Mouse (Mus musculus): ENCODE results near the gene Spock1. TPM values are rescaled to one million over a fixed set of nuclear protein-coding genes. Genes with fewer than 3 reads are reported as not detected.

Gene Spock1
- total and polyA plus RNA-seq, 2 experiments, result not detected

DNA sequence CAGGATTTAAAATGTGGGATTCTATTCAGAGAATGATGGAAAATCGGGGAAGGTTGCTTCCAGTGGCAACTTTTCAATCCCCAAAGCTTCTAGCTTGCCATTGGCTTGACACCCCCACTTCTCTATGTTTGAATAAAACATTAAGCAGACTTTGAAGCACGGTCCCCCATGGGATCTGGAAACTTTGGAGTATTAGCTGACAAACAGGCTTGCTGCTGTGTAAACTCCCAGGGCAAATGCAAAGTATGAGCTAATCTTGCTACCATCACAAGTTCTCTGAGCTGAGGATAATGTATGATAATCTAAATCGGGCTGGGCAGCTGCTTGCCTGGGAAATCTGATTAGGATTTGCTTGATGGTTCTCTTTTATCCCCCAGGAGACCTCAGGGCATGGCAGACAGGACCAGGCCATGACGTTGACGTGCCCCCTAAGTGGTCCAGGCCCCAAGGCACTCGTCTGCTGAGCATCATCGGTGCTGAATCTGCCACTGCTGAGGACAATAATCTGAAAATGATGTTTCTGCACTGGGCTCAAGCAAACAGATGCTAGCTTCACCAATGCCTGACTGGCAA, 284.1 kb downstream of the Spock1 start:
- H3K4me1 ChIP-seq (ENCODE audit: control insufficient read depth, insufficient read depth, low read length), result no peaks in the 10 kb centered on the region
- no peaks in the 10 kb centered on the region for H3K79me2 ChIP-seq (ENCODE audit: control insufficient read depth, insufficient read depth, low read length)
- H3K27ac ChIP-seq (replicated peaks; ENCODE audit: insufficient read depth, low read depth, low read length), result no peak overlapping the region
- TF ChIP-seq POLR2A (IDR thresholded peaks at IDR 0.05; ENCODE audit: extremely low read depth, insufficient read depth, low read length) (no peak), CTCF (IDR thresholded peaks at IDR 0.05; ENCODE audit: low read depth, low read length) (no peak)
- no peak overlapping the region for H3K9ac ChIP-seq (ENCODE audit: low read depth, low read length)
- no peak for DNase-seq (ENCODE audit: extremely low read depth, low read depth, low spot score)
- H3K36me3 ChIP-seq (ENCODE audit: control insufficient read depth, insufficient read depth, low read length), result no peaks in the 10 kb centered on the region
- no peaks in the 10 kb centered on the region for H3K27me3 ChIP-seq (ENCODE audit: control insufficient read depth, insufficient read depth, low read length)
- 41% methylated on average over 7 of the region's 7 CpGs for WGBS
- H3K4me3 ChIP-seq (ENCODE audit: insufficient read depth, low read depth, low read length), result no peak overlapping the region

DNA sequence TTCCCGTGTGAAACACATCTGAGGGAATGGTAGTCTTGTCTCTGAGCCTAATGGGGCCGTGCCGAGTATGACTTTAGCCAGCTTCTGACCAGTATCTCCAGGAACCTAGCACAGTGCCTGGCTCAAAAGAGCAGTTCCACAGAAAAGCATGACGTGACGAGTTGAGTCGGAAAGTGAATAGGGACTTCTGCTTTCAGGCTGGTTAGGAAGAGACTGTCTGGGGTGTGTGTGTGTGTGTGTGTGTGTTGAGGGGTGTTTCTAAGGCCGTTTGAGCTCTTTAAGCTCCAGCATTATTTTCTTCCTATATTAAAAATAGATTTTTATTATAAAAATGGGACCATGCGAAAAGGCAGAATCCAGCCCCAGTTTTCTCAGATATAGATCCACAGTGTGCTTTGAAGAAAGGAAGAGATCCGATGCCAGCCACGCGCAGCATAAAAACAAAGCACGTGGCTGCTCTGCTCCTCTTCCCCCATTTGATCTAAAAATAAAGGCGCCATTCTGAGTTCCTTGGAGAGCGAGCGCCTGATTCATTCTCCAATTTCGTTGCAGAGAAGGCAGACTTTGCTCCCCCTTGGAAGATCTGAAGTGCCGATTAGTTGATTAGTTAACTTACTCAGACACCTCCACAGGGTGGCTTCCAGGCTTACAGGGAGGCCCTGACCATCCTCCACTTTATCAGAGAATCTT, 288.9 kb downstream of the Spock1 start:
- H3K27ac ChIP-seq (replicated peaks; ENCODE audit: insufficient read depth, low read depth, low read length), result no peak overlapping the region
- no peak overlapping the region for H3K4me3 ChIP-seq (ENCODE audit: insufficient read depth, low read depth, low read length)
- DNase-seq (ENCODE audit: extremely low read depth, low read depth, low spot score), result no peak
- H3K79me2 ChIP-seq (ENCODE audit: control insufficient read depth, insufficient read depth, low read length), result no peaks in the 10 kb centered on the region
- H3K27me3 ChIP-seq (ENCODE audit: control insufficient read depth, insufficient read depth, low read length), result no peaks in the 10 kb centered on the region
- no peak for TF ChIP-seq CTCF (IDR thresholded peaks at IDR 0.05; ENCODE audit: low read depth, low read length)
- no peak for TF ChIP-seq POLR2A (IDR thresholded peaks at IDR 0.05; ENCODE audit: extremely low read depth, insufficient read depth, low read length)
- H3K36me3 ChIP-seq (ENCODE audit: control insufficient read depth, insufficient read depth, low read length), result no peaks in the 10 kb centered on the region
- no peaks in the 10 kb centered on the region for H3K4me1 ChIP-seq (ENCODE audit: control insufficient read depth, insufficient read depth, low read length)
- WGBS, result 72% methylated on average over 17 of the region's 17 CpGs
- no peak overlapping the region for H3K9ac ChIP-seq (ENCODE audit: low read depth, low read length)

DNA sequence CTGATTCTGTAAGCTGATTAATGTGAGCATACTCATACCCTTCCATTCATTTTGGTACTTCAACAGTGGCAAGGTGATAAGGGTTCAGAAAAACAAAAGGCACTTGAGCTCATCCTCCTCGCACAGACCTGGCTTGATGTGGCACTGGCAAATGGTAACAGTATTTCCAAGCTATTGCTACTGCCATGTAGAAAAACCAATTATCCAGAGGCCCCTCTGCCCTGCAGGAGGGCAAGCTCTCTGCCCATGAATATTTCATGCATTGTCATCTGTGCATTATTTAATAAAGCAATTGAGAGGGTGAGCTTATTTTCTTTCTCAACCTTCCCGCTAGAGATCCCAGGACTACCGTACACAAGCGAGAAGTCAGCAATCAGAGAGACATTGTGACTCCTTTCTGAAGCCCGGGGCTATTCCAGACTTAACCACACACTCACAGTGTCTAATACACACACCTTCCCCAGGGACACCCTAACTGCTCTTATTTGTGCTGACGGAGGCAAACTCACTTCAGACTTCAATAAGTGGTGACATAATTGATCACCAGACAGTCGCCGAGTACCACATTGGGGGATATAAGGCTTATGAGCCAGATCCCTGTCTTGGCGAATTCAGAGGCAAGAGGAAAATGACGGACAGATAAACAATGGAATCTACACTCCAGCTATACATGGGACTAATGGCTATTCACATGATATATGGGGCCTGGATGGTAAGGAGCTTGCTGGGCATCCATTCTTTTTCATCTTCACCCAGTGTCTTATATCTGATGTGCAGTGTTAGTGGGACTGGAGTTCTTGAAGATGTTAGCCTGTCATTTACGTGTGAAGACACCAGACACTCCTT, 296.6 kb downstream of the Spock1 start:
- Histone ChIP-seq H3K4me3 (ENCODE audit: insufficient read depth, low read depth, low read length) (no peak overlapping the region), H3K36me3 (ENCODE audit: control insufficient read depth, insufficient read depth, low read length) (no peaks in the 10 kb centered on the region), H3K27ac (replicated peaks; ENCODE audit: insufficient read depth, low read depth, low read length) (no peak overlapping the region), H3K4me1 (ENCODE audit: control insufficient read depth, insufficient read depth, low read length) (no peaks in the 10 kb centered on the region), H3K79me2 (ENCODE audit: control insufficient read depth, insufficient read depth, low read length) (no peaks in the 10 kb centered on the region), H3K9ac (ENCODE audit: low read depth, low read length) (no peak overlapping the region), H3K27me3 (ENCODE audit: control insufficient read depth, insufficient read depth, low read length) (no peaks in the 10 kb centered on the region)
- 88% methylated on average over 11 of the region's 11 CpGs for WGBS
- no peak for TF ChIP-seq POLR2A (IDR thresholded peaks at IDR 0.05; ENCODE audit: extremely low read depth, insufficient read depth, low read length)
- TF ChIP-seq CTCF (IDR thresholded peaks at IDR 0.05; ENCODE audit: low read depth, low read length), result no peak
- no peak for DNase-seq (ENCODE audit: extremely low read depth, low read depth, low spot score)

DNA sequence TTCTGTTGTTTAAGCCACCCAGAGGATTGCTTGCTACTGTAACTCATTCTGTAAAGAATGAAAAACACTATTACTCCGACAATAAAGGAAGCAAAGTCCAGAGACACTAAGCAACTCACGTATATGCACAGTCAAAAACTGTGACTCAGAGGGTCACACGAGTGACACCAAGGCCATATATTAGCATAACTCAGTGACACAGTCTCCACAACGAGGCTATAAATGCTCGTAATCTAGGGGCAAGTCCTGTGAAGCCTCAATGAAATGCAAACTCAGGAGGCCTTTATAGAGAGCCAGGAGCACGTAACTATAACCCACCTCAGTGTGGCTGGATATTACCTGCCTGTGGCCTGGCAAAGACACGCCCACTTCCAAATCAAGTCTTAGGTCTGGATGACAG, 298.2 kb downstream of the Spock1 start:
- Histone ChIP-seq H3K9ac (ENCODE audit: low read depth, low read length) (no peak overlapping the region), H3K36me3 (ENCODE audit: control insufficient read depth, insufficient read depth, low read length) (no peaks in the 10 kb centered on the region), H3K4me3 (ENCODE audit: insufficient read depth, low read depth, low read length) (no peak overlapping the region), H3K79me2 (ENCODE audit: control insufficient read depth, insufficient read depth, low read length) (no peaks in the 10 kb centered on the region), H3K27ac (replicated peaks; ENCODE audit: insufficient read depth, low read depth, low read length) (no peak overlapping the region), H3K27me3 (ENCODE audit: control insufficient read depth, insufficient read depth, low read length) (no peaks in the 10 kb centered on the region), H3K4me1 (ENCODE audit: control insufficient read depth, insufficient read depth, low read length) (no peaks in the 10 kb centered on the region)
- 81% methylated on average over 7 of the region's 7 CpGs for WGBS
- no peak for TF ChIP-seq POLR2A (IDR thresholded peaks at IDR 0.05; ENCODE audit: extremely low read depth, insufficient read depth, low read length)
- no peak for DNase-seq (ENCODE audit: extremely low read depth, low read depth, low spot score)

DNA sequence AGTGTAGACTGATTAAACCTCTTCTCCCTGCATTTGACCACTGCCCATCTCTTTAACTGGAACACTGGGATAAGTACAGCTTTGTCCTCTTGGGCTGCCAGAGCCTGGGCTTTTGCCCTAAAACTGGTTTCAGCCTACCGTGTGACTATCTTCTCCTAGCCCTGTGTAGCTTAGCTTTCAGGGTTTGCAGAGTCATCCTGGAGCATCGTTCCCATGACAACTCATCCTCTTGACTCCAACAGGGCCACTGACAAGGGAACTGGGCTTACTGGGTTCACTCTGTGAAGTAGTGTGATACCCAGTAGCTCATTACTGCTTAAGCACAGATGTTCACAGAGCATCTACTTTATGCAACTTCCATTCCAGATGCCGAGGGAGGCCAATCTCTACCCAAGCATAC, 303.7 kb downstream of the Spock1 start:
- Histone ChIP-seq H3K9ac (ENCODE audit: low read depth, low read length) (no peak overlapping the region), H3K4me3 (ENCODE audit: insufficient read depth, low read depth, low read length) (no peak overlapping the region), H3K27me3 (ENCODE audit: control insufficient read depth, insufficient read depth, low read length) (no peaks in the 10 kb centered on the region), H3K36me3 (ENCODE audit: control insufficient read depth, insufficient read depth, low read length) (no peaks in the 10 kb centered on the region), H3K79me2 (ENCODE audit: control insufficient read depth, insufficient read depth, low read length) (no peaks in the 10 kb centered on the region), H3K4me1 (ENCODE audit: control insufficient read depth, insufficient read depth, low read length) (no peaks in the 10 kb centered on the region), H3K27ac (replicated peaks; ENCODE audit: insufficient read depth, low read depth, low read length) (no peak overlapping the region)
- 90% methylated on average over 3 of the region's 3 CpGs for WGBS
- DNase-seq (ENCODE audit: extremely low read depth, low read depth, low spot score), result no peak
- TF ChIP-seq POLR2A (IDR thresholded peaks at IDR 0.05; ENCODE audit: extremely low read depth, insufficient read depth, low read length) (no peak), CTCF (IDR thresholded peaks at IDR 0.05; ENCODE audit: low read depth, low read length) (no peak)

Measured in liver, adult 2 months (tissue).